Mouse (Mus musculus) liver, embryonic 16.5 days (tissue): ENCODE measurements around the gene Meox1. TPM values are rescaled to one million over a fixed set of nuclear protein-coding genes. Genes with fewer than 3 reads are reported as not detected.

Experiments
- ATAC-seq: fragments of 200-750 bp; cut with Nextera tagmentation; 2 replicates; pipeline ENCODE4 v1.8.0; 2017; ENCODE audit warnings: low read depth, mild to moderate bottlenecking, moderate number of reproducible peaks, moderate library complexity
- H3K27ac ChIP-seq: fragments of 300-500 bp; sonication (generic); 2 replicates; pipeline ENCODE4 v1.5.1; 2014; ENCODE audit warnings: mild to moderate bottlenecking, low read length
- H3K27me3 ChIP-seq: fragments of 300-500 bp; sonication (generic); 2 replicates; pipeline ENCODE4 v1.6.1; 2014; ENCODE audit warnings: low read depth, low read length, mixed read lengths; ENCODE audit not compliant: control insufficient read depth, insufficient read depth
- H3K36me3 ChIP-seq: fragments of 300-500 bp; sonication (generic); 2 replicates; pipeline ENCODE4 v1.6.1; 2014; ENCODE audit warnings: mild to moderate bottlenecking; ENCODE audit not compliant: control insufficient read depth, insufficient read depth
- H3K4me1 ChIP-seq: fragments of 300-500 bp; sonication (generic); 2 replicates; pipeline ENCODE4 v1.6.1; 2014; ENCODE audit warnings: low read depth, low read length, mixed read lengths; ENCODE audit not compliant: control insufficient read depth
- H3K4me2 ChIP-seq: fragments of 300-500 bp; sonication (generic); 2 replicates; pipeline ENCODE4 v1.6.1; 2014; ENCODE audit warnings: low read depth, low read length, mixed read lengths
- H3K4me3 ChIP-seq: fragments of 300-500 bp; sonication (generic); 2 replicates; pipeline ENCODE4 v1.5.1; 2014; ENCODE audit warnings: low read depth, mild to moderate bottlenecking, low read length
- H3K9ac ChIP-seq: fragments of 300-500 bp; sonication (generic); 2 replicates; pipeline ENCODE4 v1.6.1; 2014; ENCODE audit warnings: low read depth, low read length
- H3K9me3 ChIP-seq: fragments of 300-500 bp; sonication (generic); replicated peaks from 2 replicates; pipeline ENCODE4 v1.6.1; 2016; ENCODE audit warnings: low read length; ENCODE audit not compliant: control insufficient read depth
- WGBS: fragments of 180-500 bp; shearing (Covaris S2); extraction: QIAGEN DNeasy Blood & Tissue Kit; methylation state at CpG from one replicate; pipeline ENCODE4 v1.1.7; 2014; ENCODE audit not compliant: insufficient replicate concordance; 5-methylcytosine and 5-hydroxymethylcytosine counted together
- polyA plus RNA-seq: library from polyadenylated mRNA; unstranded; fragments of >200 nt; fragmentation: Nextera tagmentation; extraction: Ambion mirVana; gene quantifications from 2 replicates; pipeline ENCODE4 v1.2.1, GENCODE M21; 2015

The Meox1 gene
- 0.47 and 0.49 TPM in 2 replicates for polyA plus RNA-seq

DNA sequence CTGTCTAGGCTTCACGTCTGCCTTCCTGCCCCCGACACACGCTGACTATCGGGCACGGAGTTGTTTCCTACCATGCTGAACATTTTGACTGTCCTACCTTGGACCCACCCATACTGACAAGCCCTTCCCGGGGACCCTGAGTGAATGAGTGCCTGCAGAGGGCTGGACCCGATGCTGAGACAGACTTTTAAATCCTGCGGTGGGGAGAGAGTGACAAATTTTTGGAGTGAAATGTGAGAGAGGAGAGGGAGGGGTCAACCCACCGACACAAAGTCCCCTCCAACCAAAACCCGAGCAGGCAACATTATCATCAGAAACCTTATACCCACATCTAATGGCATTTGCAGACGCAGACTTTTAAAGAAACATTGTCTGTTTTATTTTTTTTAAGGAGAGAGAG lies at the start of gene Meox1:
Meox1 (minus strand) TSS at position 171 of the 400 bp plus-strand sequence.
- ATAC-seq = no peak
- Histone ChIP-seq H3K27ac (no peak within 1 kb of the TSS), H3K4me2 (no peak within 1 kb of the TSS), H3K4me1 (no peaks in the 10 kb centered on the region), H3K9me3 (no peaks in the 10 kb centered on the region), H3K4me3 (no peak within 1 kb of the TSS), H3K27me3 (peaks cover 40% of the 10 kb centered on the region), H3K9ac (no peak within 1 kb of the TSS), H3K36me3 (no peaks in the 10 kb centered on the region)
- WGBS = 28% methylated on average over 11 of the region's 11 CpGs

DNA sequence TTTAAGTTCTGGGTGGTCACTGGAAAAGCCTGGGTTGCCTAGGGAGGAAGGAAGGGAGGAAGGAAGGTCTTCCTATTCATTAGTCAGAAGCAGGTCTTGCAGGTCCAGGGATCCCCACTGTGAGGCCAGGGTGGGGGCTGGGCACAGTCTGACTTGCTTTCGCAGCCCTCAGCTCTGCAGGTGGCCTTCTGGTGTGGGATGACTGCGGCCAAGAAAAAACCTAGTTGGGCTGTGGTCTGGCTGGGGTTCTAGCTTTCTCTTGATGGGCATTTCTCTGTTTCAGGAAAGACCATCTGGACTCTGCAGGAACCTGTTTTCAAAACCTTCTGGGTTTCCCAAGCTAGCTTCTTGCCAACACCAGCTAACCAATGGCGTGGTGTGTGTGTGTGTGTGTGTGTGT lies 48.9 kb upstream of the Meox1 start:
- no peaks in the 10 kb centered on the region for H3K9me3 ChIP-seq
- no peak overlapping the region for H3K4me3 ChIP-seq
- no peaks in the 10 kb centered on the region for H3K36me3 ChIP-seq
- no peak overlapping the region for H3K27ac ChIP-seq
- no peak overlapping the region for H3K9ac ChIP-seq
- no peak for ATAC-seq
- H3K4me1 ChIP-seq = no peaks in the 10 kb centered on the region
- peaks cover 9% of the 10 kb centered on the region for H3K27me3 ChIP-seq
- 23% methylated on average over 3 of the region's 3 CpGs for WGBS
- H3K4me2 ChIP-seq = no peak overlapping the region

DNA sequence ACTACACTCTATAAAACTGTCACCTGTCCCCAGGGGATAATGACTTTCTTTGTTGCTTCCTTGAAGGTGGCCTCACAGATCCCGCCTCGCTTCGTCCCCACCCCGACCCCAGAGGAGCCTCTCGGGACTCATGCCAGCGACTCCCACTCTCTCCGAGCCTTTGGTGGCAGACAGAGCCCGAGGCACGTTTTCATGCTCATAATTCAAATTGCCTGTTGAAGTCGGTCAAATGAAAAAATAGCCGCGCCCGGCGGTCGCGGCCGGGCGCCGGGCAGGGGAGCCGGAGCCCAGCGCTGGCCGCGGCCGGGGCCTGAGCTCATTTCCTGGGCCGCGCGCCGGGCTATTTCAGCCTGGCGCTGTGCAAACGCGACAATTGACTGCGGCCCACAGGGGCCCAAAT lies 42.9 kb upstream of the Meox1 start:
- H3K9me3 ChIP-seq = no peaks in the 10 kb centered on the region
- no peaks in the 10 kb centered on the region for H3K36me3 ChIP-seq
- no peak for ATAC-seq
- no peaks in the 10 kb centered on the region for H3K4me1 ChIP-seq
- H3K9ac ChIP-seq = no peak overlapping the region
- H3K27me3 ChIP-seq = peaks cover 28% of the 10 kb centered on the region
- 2% methylated on average over 32 of the region's 32 CpGs for WGBS
- H3K4me3 ChIP-seq = peak overlapping the region; percentile 37
- H3K4me2 ChIP-seq = peak overlapping the region; percentile 60
- H3K27ac ChIP-seq = no peak overlapping the region

DNA sequence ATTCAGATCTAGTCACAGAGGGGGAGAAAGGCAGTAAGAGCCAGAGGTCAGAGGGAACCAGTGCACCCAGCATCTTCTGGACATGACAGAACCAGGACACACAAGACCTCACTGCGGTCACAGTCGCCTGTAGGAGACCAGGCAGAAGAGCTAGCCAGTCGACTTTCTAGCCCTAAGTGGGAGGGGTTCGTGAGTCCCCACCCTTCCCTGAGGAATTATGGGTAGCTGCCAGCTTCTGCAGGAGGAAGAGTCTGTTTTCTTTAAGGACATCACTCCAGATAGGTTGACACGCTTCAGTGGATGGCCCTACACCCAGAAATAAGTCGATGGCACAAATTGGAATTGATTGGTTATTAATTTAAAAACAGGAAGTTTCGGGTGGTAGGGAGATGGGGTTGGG lies 42.2 kb upstream of the Meox1 start:
- peaks cover 28% of the 10 kb centered on the region for H3K27me3 ChIP-seq
- H3K4me1 ChIP-seq = no peaks in the 10 kb centered on the region
- ATAC-seq = no peak
- no peaks in the 10 kb centered on the region for H3K9me3 ChIP-seq
- no peak overlapping the region for H3K4me3 ChIP-seq
- WGBS = 35% methylated on average over 7 of the region's 7 CpGs
- H3K9ac ChIP-seq = no peak overlapping the region
- H3K27ac ChIP-seq = no peak overlapping the region
- no peaks in the 10 kb centered on the region for H3K36me3 ChIP-seq
- H3K4me2 ChIP-seq = no peak overlapping the region

DNA sequence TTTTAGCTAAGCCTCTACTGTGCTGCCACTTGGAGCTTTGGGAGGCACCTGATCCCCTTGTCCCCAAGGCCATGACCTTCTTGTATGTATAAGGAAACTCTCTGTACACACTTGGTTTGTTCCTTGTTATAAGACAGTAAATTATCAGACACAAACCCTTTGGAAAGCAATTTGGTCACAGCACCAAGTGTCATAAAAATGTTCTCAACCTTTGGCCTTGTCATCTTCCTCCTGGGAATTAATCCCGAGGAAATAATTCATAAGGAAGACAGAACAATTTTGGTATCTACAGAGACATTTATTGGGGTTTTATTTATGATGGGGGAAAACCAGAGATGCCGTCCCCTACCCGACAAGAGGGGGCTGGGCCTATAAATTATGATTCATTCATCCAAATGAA lies 41.6 kb upstream of the Meox1 start:
- peaks cover 28% of the 10 kb centered on the region for H3K27me3 ChIP-seq
- 60% methylated on average over 3 of the region's 3 CpGs for WGBS
- no peak for ATAC-seq
- no peaks in the 10 kb centered on the region for H3K9me3 ChIP-seq
- H3K4me2 ChIP-seq = no peak overlapping the region
- H3K4me1 ChIP-seq = no peaks in the 10 kb centered on the region
- no peak overlapping the region for H3K4me3 ChIP-seq
- no peaks in the 10 kb centered on the region for H3K36me3 ChIP-seq
- H3K9ac ChIP-seq = no peak overlapping the region
- no peak overlapping the region for H3K27ac ChIP-seq

DNA sequence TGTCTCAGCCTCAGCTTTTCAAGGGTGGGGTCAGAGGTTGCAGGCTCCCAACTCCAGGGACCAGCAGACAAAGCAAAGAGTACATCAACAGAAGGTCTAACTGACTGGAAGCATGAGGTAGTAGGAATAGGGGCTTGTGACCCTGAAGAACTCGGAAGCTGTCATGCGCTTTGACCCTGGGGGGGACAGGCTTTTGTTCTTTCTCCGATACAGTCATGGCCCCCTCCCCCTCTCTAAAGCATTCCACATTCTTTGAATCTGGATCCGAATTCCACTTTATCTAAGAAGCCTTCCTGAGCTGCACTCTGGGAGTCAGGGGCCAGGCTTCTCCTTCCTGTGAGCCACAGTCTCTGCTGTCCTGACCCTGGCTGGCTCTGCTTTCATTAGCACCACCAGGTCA lies 37.8 kb upstream of the Meox1 start:
- WGBS = 51% methylated on average over 4 of the region's 4 CpGs
- Histone ChIP-seq H3K4me3 (no peak overlapping the region), H3K9me3 (no peaks in the 10 kb centered on the region), H3K4me2 (no peak overlapping the region), H3K36me3 (no peaks in the 10 kb centered on the region), H3K9ac (no peak overlapping the region), H3K27ac (no peak overlapping the region), H3K27me3 (peaks cover 11% of the 10 kb centered on the region), H3K4me1 (no peaks in the 10 kb centered on the region; the same call in 1 of the 2 replicates)
- ATAC-seq = 0 out of 2 replicates have a peak, but pooled peaks have one; percentile 7

DNA sequence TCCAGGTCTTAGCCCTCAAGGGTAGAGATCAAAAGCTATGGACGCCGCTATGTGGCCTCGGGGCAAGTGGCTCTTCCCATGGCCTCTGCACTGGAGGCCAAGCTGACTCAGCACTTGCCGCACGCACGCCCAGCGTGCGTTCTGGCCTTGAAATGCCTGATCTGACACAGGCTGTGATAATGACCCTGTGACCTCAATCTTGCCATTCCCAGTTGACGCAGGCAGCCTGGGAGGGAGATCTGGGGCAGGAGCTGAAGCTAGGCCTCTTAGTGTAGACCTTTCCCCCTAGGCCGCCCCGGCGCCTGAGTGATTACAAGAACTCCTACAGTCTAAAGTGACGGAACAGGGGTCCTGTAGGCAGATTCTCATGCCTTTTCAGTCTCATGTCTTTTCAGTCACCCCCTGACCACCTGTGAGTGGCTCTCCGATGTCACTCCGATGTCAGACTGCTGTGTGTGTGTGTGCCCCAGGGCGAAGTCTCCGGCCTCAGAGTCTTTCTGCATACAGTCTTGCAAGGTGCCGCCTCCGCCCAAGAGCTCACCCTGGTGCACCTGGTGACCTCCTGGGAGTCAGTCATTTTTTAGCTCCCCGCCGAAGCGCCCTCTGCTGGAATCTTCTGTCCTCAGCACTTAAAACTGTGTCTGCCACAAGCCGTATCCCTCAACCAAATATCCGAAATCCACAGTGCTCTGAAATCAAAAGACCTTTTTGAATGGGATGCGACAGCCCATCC lies 34.0 kb upstream of the Meox1 start:
- Histone ChIP-seq H3K36me3 (no peaks in the 10 kb centered on the region), H3K27me3 (no peaks in the 10 kb centered on the region; the same call in 1 of the 2 replicates), H3K4me2 (no peak overlapping the region), H3K9ac (no peak overlapping the region), H3K27ac (no peak overlapping the region), H3K4me1 (no peaks in the 10 kb centered on the region; the same call in 1 of the 2 replicates), H3K4me3 (no peak overlapping the region), H3K9me3 (no peaks in the 10 kb centered on the region)
- WGBS = 41% methylated on average over 25 of the region's 25 CpGs
- no peak for ATAC-seq

DNA sequence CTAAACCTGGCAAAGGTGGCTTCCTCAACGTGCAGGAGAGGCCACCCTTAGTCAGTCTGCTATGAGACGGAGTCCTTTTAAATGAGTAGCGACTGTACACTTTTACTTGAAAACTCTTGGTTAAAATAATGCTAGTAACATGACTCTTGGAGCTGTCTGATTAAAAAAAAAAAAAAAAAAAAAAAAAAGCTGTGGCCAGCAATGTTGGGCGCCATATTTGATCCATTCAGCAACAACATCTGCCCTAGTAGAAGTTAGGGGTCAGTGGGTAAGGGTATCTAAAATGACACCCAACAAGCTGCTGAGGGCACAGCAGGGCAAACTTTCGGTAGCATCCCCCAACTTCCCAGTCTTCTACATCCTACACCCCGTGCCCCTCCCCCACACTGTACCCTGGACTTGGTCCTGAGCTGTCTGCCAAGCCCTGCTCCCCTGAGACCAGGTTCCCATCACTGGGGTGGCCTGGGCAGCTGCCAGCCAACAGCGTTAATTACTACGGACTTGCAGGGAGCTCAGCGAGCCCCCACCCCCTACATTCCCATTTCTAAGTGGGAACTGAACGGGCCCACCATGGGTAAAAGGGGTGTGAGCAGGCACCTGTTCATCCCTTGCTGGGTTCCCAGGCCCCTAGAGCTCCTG lies 32.9 kb upstream of the Meox1 start:
- Histone ChIP-seq H3K4me1 (no peaks in the 10 kb centered on the region; the same call in 1 of the 2 replicates), H3K4me3 (no peak overlapping the region), H3K4me2 (no peak overlapping the region), H3K9ac (no peak overlapping the region), H3K9me3 (no peaks in the 10 kb centered on the region), H3K27me3 (no peaks in the 10 kb centered on the region; the same call in none of the 2 replicates), H3K27ac (no peak overlapping the region), H3K36me3 (no peaks in the 10 kb centered on the region)
- WGBS = 66% methylated on average over 10 of the region's 10 CpGs
- no peak for ATAC-seq

DNA sequence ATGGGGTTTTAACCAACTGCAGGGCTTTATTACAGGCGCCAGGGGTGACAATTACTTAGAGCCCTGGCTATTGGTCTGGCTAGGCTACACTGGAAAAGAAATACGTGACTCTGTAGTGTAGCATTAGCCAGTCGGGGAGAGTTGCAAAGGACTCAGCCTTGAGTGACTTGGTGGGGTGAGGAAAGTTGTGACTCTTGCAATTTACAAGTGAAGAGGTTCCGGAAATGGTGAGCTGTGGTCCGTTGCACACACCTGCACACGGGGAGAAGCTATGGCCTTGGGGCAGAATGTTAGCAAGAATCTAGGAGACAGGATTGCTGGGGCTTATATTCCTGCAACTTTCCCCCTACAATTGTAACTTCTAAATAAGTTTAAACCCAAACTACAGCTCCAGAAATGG lies 31.5 kb upstream of the Meox1 start:
- Histone ChIP-seq H3K36me3 (no peaks in the 10 kb centered on the region), H3K27me3 (no peaks in the 10 kb centered on the region; the same call in none of the 2 replicates), H3K9me3 (no peaks in the 10 kb centered on the region), H3K9ac (no peak overlapping the region), H3K4me2 (no peak overlapping the region), H3K4me1 (no peaks in the 10 kb centered on the region; the same call in 1 of the 2 replicates), H3K27ac (no peak overlapping the region), H3K4me3 (no peak overlapping the region)
- 61% methylated on average over 6 of the region's 6 CpGs for WGBS
- ATAC-seq = no peak
